In the genomic region with DNA sequence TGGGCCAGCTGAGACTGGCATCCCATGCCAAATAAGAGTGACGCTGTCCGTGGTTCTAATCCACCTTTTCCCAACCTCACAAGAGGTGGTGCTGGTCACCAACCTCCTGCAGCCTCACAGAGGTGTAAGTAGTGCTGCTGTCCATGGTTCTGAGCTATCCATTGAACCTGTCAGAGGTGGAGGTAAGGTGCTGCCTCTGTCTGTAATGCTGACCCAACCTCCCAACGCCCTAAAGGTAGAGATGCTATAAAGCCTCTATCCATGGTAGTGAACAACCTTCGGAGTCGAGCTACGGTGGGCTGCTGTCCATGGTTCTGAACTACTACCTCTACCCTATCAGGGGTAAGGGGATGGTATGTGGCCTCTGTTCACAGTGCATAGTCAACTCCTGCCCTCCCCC, we compare ENCODE assay signal across 9 mouse cellular contexts. TPM values are rescaled to one million over a fixed set of nuclear protein-coding genes. Genes with fewer than 3 reads are reported as not detected.
DNase-seq lines count a peak whose midpoint lies in the region; TF ChIP-seq lines count a peak whose summit lies in the region.
"Had no signal": no experiment of that assay in that cellular context is flagged by ENCODE, and none has a peak within 500 bp of the region (broad histone marks: within the 10 kb centered on the region; RNA-seq: fewer than 3 reads in every experiment).

No protein-coding gene starts in this region.

- TF ChIP-seq POLR2A in kidney, adult 2 months (IDR thresholded peaks at IDR 0.05; ENCODE audit: low read depth, low read length): no peak
- no peak for TF ChIP-seq POLR2A in myocyte (IDR thresholded peaks at IDR 0.05; ENCODE audit: insufficient read length, low read depth)

- H3K4me1 ChIP-seq in kidney, adult 2 months (ENCODE audit: control insufficient read depth, insufficient read depth, low read length): no peaks in the 10 kb centered on the region
- H3K4me1 ChIP-seq: neural tube, embryonic 13.5 days had no signal

- 22% methylated on average over 6 of the region's 6 CpGs for WGBS in kidney, adult 2 months

- DNase-seq in kidney, adult 11 months: peak; percentile 9
- DNase-seq in kidney, adult 18-20 months: no peak
- peak; percentile 82 for DNase-seq in ZHBTc4 (ENCODE audit: low read depth, low spot score)
- peak; percentile 36 for DNase-seq in kidney, adult 2 months
- no peak for DNase-seq in frontal cortex, adult 2 months (ENCODE audit: extremely low spot score in 1 of 2, low spot score in 1 of 2)
- no peak for DNase-seq in spleen, adult 12 weeks (ENCODE audit: low spot score)
- DNase-seq in right cerebral cortex, postnatal 25 days: no peak

- H3K27me3 ChIP-seq in kidney, adult 2 months (replicated peaks; ENCODE audit: control insufficient read depth, insufficient read depth, low read length): no peaks in the 10 kb centered on the region
- no peaks in the 10 kb centered on the region for H3K27me3 ChIP-seq in myocyte (ENCODE audit: control insufficient read depth, insufficient read depth, insufficient read length)
- H3K27me3 ChIP-seq: neural tube, embryonic 13.5 days had no signal

- no peak overlapping the region for H3K27ac ChIP-seq in kidney, adult 2 months (ENCODE audit: insufficient read depth, low read depth, low read length)
- H3K27ac ChIP-seq: neural tube, embryonic 13.5 days had no signal

- H3K79me2 ChIP-seq in myocyte (ENCODE audit: control insufficient read depth, insufficient read depth): no peaks in the 10 kb centered on the region

- H3K4me2 ChIP-seq in myocyte (ENCODE audit: low read depth): no peak overlapping the region
- H3K4me2 ChIP-seq: neural tube, embryonic 13.5 days had no signal

- H3K36me3 ChIP-seq in kidney, adult 2 months (ENCODE audit: control insufficient read depth, insufficient read depth, low read length): no peaks in the 10 kb centered on the region
- H3K36me3 ChIP-seq in myocyte (ENCODE audit: control insufficient read depth, insufficient read depth): no peaks in the 10 kb centered on the region
- H3K36me3 ChIP-seq: neural tube, embryonic 13.5 days had no signal

- TF ChIP-seq CTCF in kidney, adult 2 months (conservative IDR thresholded peaks at IDR 0.05; ENCODE audit: insufficient read depth, insufficient read length, low read depth, low read length): no peak

- H3ac ChIP-seq in myocyte (ENCODE audit: control insufficient read depth, insufficient read length): no peak overlapping the region

- no peak overlapping the region for H3K4me3 ChIP-seq in kidney, adult 2 months (ENCODE audit: insufficient read depth, low read depth, low read length)
- H3K4me3 ChIP-seq in myocyte: no peak overlapping the region
- H3K4me3 ChIP-seq: neural tube, embryonic 13.5 days had no signal

TF ChIP-seq in myocyte, 11 proteins besides CTCF, POLR2A, EP300 and RAD21:
- TF ChIP-seq REST (IDR thresholded peaks at IDR 0.05; ENCODE audit: insufficient read depth, insufficient read length): peak; percentile 91
- TF ChIP-seq CEBPB (IDR thresholded peaks at IDR 0.05; ENCODE audit: insufficient read depth, poor library complexity, severe bottlenecking): no peak

RNA-seq across cellular contexts. Expression of a gene that starts 11.5 kb away (rescaled TPM):
- not detected in 2 replicates for polyA plus RNA-seq in kidney, adult 2 months (2012; rRNA removed)
- not detected for polyA plus RNA-seq in myocyte (2012; fragmentation: generic; extraction: Trizol)
- 6.8 and 10.2 TPM in 2 replicates for polyA plus RNA-seq in frontal cortex, adult 2 months (2012; rRNA removed)

Comparison
In these comparisons a context has a peak if more than half of its experiments do, and no peak if none do; other contexts are left out.
1. DNase-seq: peak in kidney, adult 11 months (single experiment), ZHBTc4 (single experiment) and kidney, adult 2 months (single experiment); none in kidney, adult 18-20 months (single experiment), frontal cortex, adult 2 months (0 of 2), spleen, adult 12 weeks (single experiment) and right cerebral cortex, postnatal 25 days (single experiment).